Mouse (Mus musculus) midbrain, embryonic 14.5 days (tissue): ENCODE measurements around the gene Rprd2. TPM values are rescaled to one million over a fixed set of nuclear protein-coding genes. Genes with fewer than 3 reads are reported as not detected.
"Not testable (repeated sequence)": the region's sequence is repeated elsewhere in the genome, so short reads cannot be mapped to it uniquely, and the experiment has no call there.

Source experiments
- ATAC-seq: fragments of 200-750 bp; cut with Nextera tagmentation; 2 replicates; pipeline ENCODE4 v1.8.0; 2017; ENCODE audit warnings: moderate number of reproducible peaks, moderate library complexity; ENCODE audit not compliant: low FRiP score, low TSS enrichment
- DNase-seq: peaks from one replicate; pipeline ENCODE4 v3.0.0-alpha.2; 2015
- H3K27ac ChIP-seq: fragments of 300-500 bp; sonication (generic); replicated peaks from 2 replicates; pipeline ENCODE4 v1.5.1; 2014; ENCODE audit warnings: mild to moderate bottlenecking, low read depth, low read length, moderate library complexity
- H3K27me3 ChIP-seq: fragments of 300-500 bp; sonication (generic); 2 replicates; pipeline ENCODE4 v1.6.1; 2014; ENCODE audit warnings: low read length, control low read depth, mixed read lengths; ENCODE audit not compliant: control insufficient read depth, insufficient read depth
- H3K36me3 ChIP-seq: fragments of 300-500 bp; sonication (generic); 2 replicates; pipeline ENCODE4 v1.6.1; 2014; ENCODE audit warnings: low read length, control low read depth; ENCODE audit not compliant: control insufficient read depth, insufficient read depth
- H3K4me1 ChIP-seq: fragments of 300-500 bp; sonication (generic); 2 replicates; pipeline ENCODE4 v1.6.1; 2014; ENCODE audit warnings: mild to moderate bottlenecking, antibody characterized with exemption, low read length, control low read depth; ENCODE audit not compliant: control insufficient read depth, insufficient read depth
- H3K4me2 ChIP-seq: fragments of 300-500 bp; sonication (generic); 2 replicates; pipeline ENCODE4 v1.6.1; 2014; ENCODE audit warnings: mild to moderate bottlenecking, low read length, moderate library complexity
- H3K4me3 ChIP-seq: fragments of 300-500 bp; sonication (generic); replicated peaks from 2 replicates; pipeline ENCODE4 v1.5.1; 2014; ENCODE audit warnings: low read depth, low read length
- H3K9ac ChIP-seq: fragments of 300-500 bp; sonication (generic); replicated peaks from 2 replicates; pipeline ENCODE4 v1.6.1; 2014; ENCODE audit warnings: mild to moderate bottlenecking, low read length, moderate library complexity
- H3K9me3 ChIP-seq: fragments of 300-500 bp; sonication (generic); 2 replicates; pipeline ENCODE4 v1.6.1; 2016; ENCODE audit warnings: low read length, control low read depth, mixed read lengths; ENCODE audit not compliant: control insufficient read depth
- WGBS: fragments of 180-500 bp; shearing (Covaris S2); extraction: QIAGEN DNeasy Blood & Tissue Kit; methylation state at CpG from one replicate; pipeline ENCODE4 v1.1.7; 2014; 5-methylcytosine and 5-hydroxymethylcytosine counted together
- polyA plus RNA-seq: library from polyadenylated mRNA; unstranded; fragments of >200 nt; fragmentation: Nextera tagmentation; extraction: Ambion mirVana; gene quantifications from 2 replicates; pipeline ENCODE4 v1.2.1, GENCODE M21; 2014

Rprd2 gene
- polyA plus RNA-seq, 1 experiment from 2014 or later = 22.3 TPM

GRCm38 (mm10) chr3:95826275-95826674, 7.6 kb upstream of the Rprd2 start:
- H3K4me3 ChIP-seq = no peak overlapping the region
- DNase-seq (no peak), ATAC-seq (no peak)
- H3K9me3 ChIP-seq = no peaks in the 10 kb centered on the region
- no peak overlapping the region for H3K9ac ChIP-seq
- no peaks in the 10 kb centered on the region for H3K27me3 ChIP-seq
- no peak overlapping the region for H3K27ac ChIP-seq
- H3K4me1 ChIP-seq = no peaks in the 10 kb centered on the region
- 75% methylated on average over 2 of the region's 2 CpGs for whole genome bisulfite sequencing
- H3K4me2 ChIP-seq = no peak overlapping the region
- peaks cover 24% of the 10 kb centered on the region for H3K36me3 ChIP-seq

GRCm38 (mm10) chr3:95820046-95821010, 1.7 kb upstream of the Rprd2 start:
- peaks cover 21% of the 10 kb centered on the region for H3K4me1 ChIP-seq
- 43% methylated on average over 10 of the region's 10 CpGs for WGBS
- no peaks in the 10 kb centered on the region for H3K36me3 ChIP-seq
- peak overlapping the region; percentile 62 for H3K4me2 ChIP-seq
- H3K9me3 ChIP-seq = no peaks in the 10 kb centered on the region
- peak overlapping the region; percentile 74; the same call in 1 of the 2 replicates for H3K9ac ChIP-seq
- H3K27ac ChIP-seq = peak overlapping the region; percentile 100
- DNase-seq = peak; percentile 8
- H3K4me3 ChIP-seq = peak overlapping the region; percentile 74
- no peak for ATAC-seq
- H3K27me3 ChIP-seq = no peaks in the 10 kb centered on the region

DNA sequence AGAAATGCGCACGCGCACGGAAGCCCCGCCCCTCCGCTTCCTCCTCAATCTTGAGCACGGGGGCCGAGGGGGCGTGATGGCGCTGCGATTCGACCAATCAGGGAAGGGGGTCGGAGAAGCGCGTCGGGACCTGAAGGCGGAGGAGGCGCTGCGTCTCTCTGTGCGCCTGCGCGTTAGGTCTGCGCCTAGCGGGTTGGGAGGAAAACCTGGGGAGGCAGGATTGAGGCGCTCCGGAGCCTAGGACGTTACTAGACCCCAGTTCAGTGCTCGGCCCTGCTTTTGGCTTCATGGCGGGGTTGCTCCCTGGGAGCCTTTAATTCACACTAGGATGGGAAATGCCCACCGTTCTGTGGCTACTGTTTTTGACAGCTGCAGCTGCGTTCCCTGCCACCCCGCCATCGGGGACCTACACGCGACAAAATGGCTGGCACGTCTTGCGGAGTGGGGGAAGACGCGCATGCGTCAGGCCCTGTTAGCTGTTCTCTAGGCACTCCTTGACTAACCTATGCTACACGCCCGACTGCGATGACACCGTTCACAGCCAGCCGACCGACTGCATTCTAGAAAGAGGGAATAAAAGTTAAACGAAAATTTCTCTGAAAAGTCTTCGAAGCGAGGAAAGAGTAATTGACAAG, 805 bp upstream of the Rprd2 start:
- Histone ChIP-seq H3K9ac (peak overlapping the region; percentile 97), H3K4me3 (peak overlapping the region; percentile 74), H3K4me1 (peaks cover 21% of the 10 kb centered on the region), H3K4me2 (peak overlapping the region; percentile 62), H3K27me3 (no peaks in the 10 kb centered on the region), H3K9me3 (no peaks in the 10 kb centered on the region), H3K36me3 (no peaks in the 10 kb centered on the region), H3K27ac (peak overlapping the region; percentile 100)
- under 1% methylated on average over 49 of the region's 49 CpGs for WGBS
- ATAC-seq = peak; percentile 96
- peak; percentile 100 for DNase-seq

DNA sequence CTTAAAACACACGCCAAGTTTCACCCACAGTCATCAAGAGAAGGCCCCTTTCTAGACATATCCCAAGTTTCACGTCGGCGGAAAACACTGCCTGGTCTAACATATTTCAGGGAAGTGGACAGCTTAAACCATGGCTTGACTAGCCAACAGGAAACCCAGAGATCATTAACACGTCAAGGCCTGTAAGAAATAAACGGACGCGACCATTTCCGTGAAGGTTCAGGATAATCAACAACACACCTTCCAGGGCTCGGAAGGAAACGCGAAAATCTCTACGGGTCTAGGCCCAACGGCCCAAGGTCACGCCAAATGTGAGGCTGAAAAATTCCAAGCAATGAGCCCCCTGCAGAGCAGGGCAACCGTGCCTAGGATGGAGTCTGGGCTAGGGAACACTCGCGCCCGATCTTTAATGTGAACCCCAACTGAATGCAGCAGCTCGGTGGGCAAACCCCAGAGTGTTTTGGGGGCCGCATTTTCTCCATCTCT, 594 bp downstream of the Rprd2 start:
- Histone ChIP-seq H3K4me3 (peak overlapping the region; percentile 74), H3K9me3 (no peaks in the 10 kb centered on the region), H3K4me2 (peak overlapping the region; percentile 67), H3K9ac (peak overlapping the region; percentile 97), H3K36me3 (no peaks in the 10 kb centered on the region), H3K27ac (peak overlapping the region; percentile 100), H3K27me3 (no peaks in the 10 kb centered on the region), H3K4me1 (peaks cover 21% of the 10 kb centered on the region)
- under 1% methylated on average over 21 of the region's 21 CpGs for WGBS
- DNase-seq = peak; percentile 63
- 0 out of 2 replicates have a peak, but pooled peaks have one; percentile 0 for ATAC-seq

DNA sequence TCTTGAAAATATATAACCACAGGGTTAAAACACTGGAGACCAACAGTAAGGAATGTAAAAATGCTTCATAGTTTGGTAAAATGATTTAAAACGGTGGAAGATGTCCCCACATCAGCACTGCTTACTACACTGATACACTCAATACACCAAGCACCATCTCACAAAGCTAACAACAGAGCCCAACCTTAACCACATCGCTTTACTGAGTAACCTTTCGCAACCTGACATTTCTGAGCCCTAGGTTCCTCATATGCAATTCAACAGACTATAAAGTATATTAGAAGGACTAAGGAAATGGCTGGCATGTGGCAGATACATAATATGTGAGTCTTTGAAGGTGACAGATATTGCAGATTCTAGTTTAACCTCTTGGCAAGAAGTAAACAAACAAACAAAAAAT, 2.0 kb downstream of the Rprd2 start:
- H3K36me3 ChIP-seq = no peaks in the 10 kb centered on the region
- no peak overlapping the region for H3K27ac ChIP-seq
- no peaks in the 10 kb centered on the region for H3K27me3 ChIP-seq
- H3K4me3 ChIP-seq = peak overlapping the region; percentile 18; the same call in 1 of the 2 replicates
- H3K9me3 ChIP-seq = no peaks in the 10 kb centered on the region
- no peak overlapping the region; the same call in 1 of the 2 replicates for H3K9ac ChIP-seq
- peak overlapping the region; percentile 67 for H3K4me2 ChIP-seq
- no peak for DNase-seq
- peaks cover 21% of the 10 kb centered on the region for H3K4me1 ChIP-seq
- 93% methylated on average over 3 of the region's 3 CpGs for WGBS
- ATAC-seq = no peak

GRCm38 (mm10) chr3:95808384-95808783, 10.3 kb downstream of the Rprd2 start:
- no peaks in the 10 kb centered on the region for H3K27me3 ChIP-seq
- 59% methylated on average over 2 of the region's 2 CpGs for WGBS
- no peaks in the 10 kb centered on the region for H3K4me1 ChIP-seq
- H3K4me2 ChIP-seq = no peak overlapping the region
- peaks cover 16% of the 10 kb centered on the region for H3K36me3 ChIP-seq
- H3K9ac ChIP-seq = no peak overlapping the region
- ATAC-seq (no peak), DNase-seq (no peak)
- no peak overlapping the region for H3K4me3 ChIP-seq
- H3K9me3 ChIP-seq = no peaks in the 10 kb centered on the region
- no peak overlapping the region for H3K27ac ChIP-seq

- peaks cover 16% of the 10 kb centered on the region for H3K36me3 ChIP-seq
- H3K27ac ChIP-seq, H3K4me1 ChIP-seq, H3K4me3 ChIP-seq, H3K27me3 ChIP-seq, ATAC-seq, DNase-seq, H3K9me3 ChIP-seq, H3K9ac ChIP-seq, H3K4me2 ChIP-seq: not testable (repeated sequence)
- 79% methylated on average over 4 of the region's 6 CpGs for WGBS
Observed at GRCm38 (mm10) chr3:95807630-95808029, 11.0 kb downstream of the Rprd2 start.

GRCm38 (mm10) chr3:95806677-95807076, 12.0 kb downstream of the Rprd2 start:
- Histone ChIP-seq H3K36me3 (peaks cover 16% of the 10 kb centered on the region), H3K4me1 (no peaks in the 10 kb centered on the region), H3K4me2 (no peak overlapping the region), H3K9ac (no peak overlapping the region), H3K4me3 (no peak overlapping the region), H3K27me3 (no peaks in the 10 kb centered on the region), H3K27ac (no peak overlapping the region), H3K9me3 (no peaks in the 10 kb centered on the region)
- no peak for DNase-seq
- ATAC-seq = no peak
- WGBS = 93% methylated on average over 1 of the region's 1 CpGs
